Mouse (Mus musculus) gastrocnemius, postnatal 4 days (tissue): ENCODE results near the gene Naf1. TPM values are rescaled to one million over a fixed set of nuclear protein-coding genes. Genes with fewer than 3 reads are reported as not detected.

Experiments
- total RNA-seq, 2 experiments: library from RNA; stranded (reverse); gene quantifications; 2 replicates each; pipeline ENCODE4 v1.2.3; 2021

Naf1 gene
- total RNA-seq, 2 experiments from 2014 or later = 5.6 to 6.7 TPM

Other genes starting within 250 kb of the Naf1 start
- not detected for gene Npy5r, start 172.1 kb upstream of the Naf1 start, total RNA-seq
- gene Npy1r, start 163.0 kb upstream of the Naf1 start, total RNA-seq = 1 to 10 TPM in 1 of 2 experiments, under 1 TPM in 1; 0.80 to 1.8 TPM